Mouse (Mus musculus) spleen, postnatal 4 days (tissue): ENCODE measurements around the gene Igfbp4.

ENCODE experiments used
- DNase-seq, 2 experiments: peaks; one replicate each; pipeline ENCODE4 v3.0.0; 2022; ENCODE audit warnings: low spot score in 2 of 2

Gene Igfbp4

DNA sequence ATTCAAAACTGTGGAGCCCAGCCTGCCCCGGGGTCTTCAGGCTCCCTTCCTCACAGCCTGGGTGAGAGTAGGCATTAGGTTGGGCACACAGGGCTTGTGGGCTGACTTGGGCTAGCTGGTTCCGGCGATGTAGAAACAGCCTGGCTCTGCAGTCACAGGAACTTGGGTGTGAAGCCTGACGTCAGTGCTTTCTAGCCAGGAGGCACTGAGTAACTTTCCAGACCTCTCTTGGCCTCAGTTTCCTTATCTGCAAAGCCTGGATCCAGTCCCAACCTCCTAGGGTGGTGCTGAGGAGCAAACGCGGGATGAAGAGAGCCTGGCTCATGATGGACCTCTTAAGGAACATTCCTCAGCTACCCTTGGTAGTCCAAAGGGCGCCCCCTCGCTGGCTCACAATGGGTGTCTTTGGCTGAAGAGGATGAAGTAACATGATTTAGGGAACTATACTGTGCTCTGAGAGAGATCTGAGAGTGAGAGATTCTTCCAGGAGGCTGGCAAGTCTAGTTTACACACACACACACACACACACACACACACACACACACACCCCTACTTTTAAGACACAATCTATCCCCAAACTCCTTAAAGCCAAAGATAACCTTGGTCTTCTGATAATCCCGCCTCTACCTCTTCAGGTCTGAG, 40.0 kb downstream of the Igfbp4 start:
- no peak for DNase-seq

DNA sequence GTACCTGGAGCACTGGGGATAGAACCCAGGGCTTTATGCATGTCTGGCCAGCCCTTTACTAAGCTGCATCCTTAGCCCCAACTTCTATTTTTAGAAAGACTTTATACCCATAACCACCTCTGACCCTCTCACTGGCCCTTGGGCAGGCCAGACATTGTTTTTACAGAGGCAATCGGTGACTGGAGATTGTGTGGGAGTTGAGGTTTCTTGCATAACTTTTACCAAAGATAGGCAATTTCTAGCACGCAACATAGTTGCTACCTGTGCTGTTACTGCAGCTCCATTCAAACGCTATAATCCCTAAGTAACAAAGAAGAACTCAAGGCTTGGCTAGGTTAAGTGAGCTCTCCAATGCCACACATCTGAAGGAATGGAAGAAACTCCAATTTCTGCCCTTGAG, 40.5 kb downstream of the Igfbp4 start:
- DNase-seq, result no peak

DNA sequence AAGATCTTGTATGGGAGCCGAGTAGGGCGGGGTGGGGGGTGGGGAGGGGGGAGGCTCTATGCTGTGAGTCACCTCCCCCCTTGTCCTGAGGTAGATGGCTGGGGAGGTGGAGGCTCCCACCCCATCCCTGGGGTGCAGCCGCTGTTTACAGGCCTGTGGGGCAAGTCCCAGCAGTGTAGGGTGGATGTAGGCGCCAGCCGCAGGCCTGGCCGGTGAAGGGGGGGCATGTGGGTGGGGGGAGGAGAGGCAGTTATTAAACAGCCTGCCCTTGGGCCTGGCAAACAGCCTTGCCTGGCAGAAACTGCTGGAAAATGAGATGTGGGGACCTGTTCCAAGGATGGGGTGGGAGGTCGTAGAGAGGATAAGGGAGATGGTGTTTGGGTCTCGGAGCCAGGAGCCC, 41.1 kb downstream of the Igfbp4 start:
- DNase-seq, result no peak

DNA sequence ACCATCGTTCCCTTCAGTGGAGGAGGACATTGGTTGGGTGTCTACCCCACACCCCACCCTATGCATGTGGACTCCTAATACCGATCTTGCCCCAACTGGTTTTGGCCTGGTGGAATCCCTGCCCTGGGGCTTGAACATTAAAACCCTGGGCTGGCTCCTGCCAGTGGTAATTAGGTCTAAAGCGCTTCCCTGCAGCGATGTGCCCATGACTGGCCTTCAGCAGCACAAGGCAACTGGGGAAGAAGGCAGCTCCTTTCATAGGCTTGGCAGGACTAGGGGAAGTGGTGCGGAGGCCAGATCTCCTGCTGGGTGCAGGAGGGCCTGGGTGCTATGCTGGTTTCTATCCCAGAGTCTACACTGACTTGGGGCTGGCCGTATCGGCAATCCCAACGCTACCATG, 42.5 kb downstream of the Igfbp4 start:
- no peak for DNase-seq

DNA sequence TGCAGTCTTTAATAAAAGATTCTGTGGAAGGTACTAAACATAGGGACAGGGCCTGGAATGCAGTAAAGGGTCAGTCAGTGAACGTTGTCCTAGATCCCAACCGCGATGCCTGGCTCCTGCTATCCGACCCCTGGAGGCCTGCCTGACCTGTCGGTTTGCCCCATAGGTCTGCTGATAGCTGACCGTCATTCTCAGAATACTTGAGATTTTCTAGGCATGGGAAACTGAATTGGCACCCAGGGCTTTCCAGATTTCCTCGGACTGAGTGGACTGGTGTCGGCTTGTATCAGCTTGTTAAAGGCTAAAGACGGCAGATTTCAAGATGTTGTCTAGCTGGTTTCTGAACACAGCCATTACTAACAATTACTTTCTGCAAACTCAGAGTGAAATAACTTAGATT, 43.3 kb downstream of the Igfbp4 start:
- no peak for DNase-seq

DNA sequence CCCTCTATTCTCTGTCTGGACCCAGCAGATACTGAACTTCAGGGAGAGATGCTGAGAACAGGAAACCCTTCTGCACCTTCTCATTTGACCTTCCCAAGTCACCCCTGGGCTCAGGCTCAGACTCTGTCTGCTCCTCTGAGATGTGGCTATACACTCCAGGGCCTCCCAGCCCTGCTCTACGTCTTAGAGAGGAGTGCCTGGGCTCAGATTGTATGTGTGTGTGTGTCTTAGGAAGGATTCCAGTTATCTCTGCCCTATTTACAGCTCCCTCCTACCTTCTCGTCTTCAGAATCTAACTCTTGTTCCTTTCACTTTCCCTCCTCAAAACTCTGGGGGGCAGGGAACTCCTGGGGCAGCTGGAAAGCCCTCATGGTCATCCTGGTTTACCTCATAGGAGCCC, 47.4 kb downstream of the Igfbp4 start:
- DNase-seq, result no peak

DNA sequence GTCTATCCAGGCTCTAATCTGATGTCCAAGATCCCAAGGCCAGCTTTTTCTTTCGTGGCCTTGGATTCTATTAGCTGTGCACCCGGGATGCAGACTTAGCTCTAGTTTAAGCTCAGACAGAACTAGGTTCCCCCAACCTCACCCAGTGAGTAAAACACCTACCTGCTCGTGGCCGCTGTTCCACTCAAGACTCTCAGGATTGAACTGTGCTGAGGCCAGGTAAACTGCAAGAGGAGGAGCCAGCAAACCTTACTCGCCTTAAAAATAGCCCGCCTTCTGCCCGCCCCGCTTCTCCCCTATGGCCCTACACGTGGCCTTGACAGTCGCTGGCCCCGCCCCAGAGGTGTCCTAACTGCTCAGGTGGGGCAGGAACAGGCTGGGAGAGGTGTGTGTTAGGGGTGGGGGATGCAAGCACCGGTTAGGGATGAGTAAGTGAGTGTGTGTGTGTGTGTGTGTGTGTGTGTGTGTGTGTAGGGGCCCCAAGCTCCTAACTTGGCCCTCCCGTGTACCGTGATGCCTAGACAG, 48.1 kb downstream of the Igfbp4 start, which contains the start of gene Tns4:
Gene Tns4, minus strand, starts transcription at position 230 of the 525 bp plus-strand sequence.
- DNase-seq, result no peak

DNA sequence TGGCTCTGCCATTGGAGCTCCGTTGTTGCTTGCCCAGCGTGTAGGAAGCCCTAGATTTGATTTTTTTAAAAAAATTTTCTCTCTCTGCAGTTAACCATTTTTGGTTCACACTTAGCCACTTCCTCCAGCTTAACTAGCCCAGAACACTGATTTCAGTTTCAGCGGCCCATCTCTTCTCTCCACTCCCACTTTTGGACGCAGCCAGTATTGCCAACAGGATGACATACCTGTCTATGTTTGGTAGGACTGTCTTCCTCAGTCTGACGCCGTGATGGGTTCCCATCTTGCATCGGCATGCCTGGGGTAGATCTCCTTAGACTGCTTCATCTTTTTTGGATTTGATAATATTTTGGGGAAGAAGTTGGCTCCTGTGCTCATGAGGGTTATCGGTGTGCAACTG, 49.3 kb downstream of the Igfbp4 start:
- peak in 1 of 2 experiments; percentile 29 for DNase-seq

DNA sequence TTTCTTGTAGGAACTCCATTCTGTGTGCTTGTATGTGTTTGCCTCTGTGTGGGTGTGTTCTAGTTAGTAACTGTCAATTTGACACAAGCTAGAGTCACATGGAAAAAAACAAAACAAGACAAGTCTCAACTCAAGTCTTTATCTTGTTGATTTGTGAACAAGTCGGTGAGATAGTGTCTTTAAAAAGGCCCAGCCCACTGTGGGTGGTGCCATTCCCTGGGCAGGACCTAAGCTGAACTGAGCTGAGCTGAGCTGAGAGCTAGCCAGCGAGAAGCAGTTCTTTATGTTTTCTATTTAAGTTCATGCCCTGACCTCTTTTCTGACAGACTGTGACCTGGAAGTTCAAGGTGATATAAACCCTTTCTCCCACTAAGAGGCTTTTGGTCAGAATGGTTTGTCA, 50.6 kb downstream of the Igfbp4 start:
- DNase-seq, result no peak

DNA sequence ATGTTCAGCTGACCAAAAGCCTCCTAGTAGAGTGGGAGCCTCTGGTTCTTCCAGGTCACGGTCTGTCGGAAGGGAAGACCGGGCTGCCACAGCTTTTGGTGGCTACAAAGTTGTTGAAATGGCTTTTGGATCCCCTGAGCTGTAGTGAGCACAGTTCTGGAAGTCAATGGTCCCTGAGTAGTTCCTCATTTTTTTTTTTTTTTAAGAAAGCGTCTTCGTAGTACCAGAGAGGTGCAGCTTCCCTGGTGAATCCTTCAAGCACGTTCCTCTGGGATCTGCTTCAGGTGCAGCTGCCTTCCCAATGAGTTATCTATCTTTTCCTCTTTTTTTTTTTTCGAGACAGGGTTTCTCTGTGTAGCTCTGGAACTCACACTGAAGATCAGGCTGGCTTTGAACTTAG, 52.7 kb downstream of the Igfbp4 start:
- DNase-seq, result no peak

DNA sequence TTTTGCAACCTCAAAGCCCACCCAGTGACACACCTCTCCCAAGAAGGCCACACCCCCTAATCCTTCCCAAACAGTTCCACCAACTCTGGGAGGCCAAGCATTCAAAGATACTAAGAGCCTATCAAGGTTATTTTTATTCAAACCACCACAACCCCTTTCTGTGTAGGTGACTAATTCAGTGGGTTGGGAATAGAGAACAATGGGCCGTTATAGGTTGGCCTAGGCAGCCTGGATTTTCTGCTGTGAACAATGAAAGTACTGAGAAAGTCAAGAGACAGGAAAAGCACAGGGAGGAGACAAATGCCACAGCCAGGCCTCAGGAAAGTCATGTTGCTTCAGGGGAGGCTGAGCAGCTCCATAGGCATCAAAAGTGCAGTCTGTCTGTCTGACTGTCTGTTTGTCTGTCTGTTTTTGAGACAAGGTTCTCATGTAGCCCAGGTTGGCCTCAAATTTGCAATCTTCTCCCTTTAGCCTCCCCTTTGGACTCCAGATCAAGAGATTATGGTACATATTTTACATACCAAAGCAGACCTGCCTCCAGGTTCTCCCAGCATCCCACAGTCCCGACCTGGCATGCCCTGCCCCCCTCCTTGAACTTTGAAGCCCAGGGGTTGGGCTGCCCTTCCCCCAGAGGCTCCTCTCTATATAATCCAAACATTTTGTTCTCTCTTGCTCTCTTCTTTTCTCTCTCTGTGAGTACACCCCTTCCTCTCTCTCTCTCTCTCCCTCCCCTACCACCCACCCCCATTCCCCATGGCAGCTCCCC, 54.0 kb downstream of the Igfbp4 start:
- no peak for DNase-seq

DNA sequence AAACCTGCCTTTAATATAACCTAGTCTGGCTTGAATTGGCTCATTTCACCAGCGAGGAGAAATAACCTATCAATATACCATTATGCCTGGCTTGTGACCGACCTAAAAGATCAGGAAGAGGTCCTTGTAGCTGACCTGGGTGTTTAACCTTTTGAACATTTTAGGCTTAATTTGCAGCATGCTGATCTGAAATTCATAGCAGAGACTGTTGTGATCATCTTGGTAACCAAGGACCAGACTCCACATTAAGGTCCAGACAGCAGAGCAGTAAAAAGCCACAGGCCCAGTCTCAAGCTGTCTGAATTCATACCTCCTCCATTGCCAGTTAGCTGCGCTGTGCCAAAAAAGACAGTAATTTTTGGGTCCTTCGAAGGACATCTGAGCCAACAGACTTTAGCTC, 54.7 kb downstream of the Igfbp4 start:
- no peak for DNase-seq

DNA sequence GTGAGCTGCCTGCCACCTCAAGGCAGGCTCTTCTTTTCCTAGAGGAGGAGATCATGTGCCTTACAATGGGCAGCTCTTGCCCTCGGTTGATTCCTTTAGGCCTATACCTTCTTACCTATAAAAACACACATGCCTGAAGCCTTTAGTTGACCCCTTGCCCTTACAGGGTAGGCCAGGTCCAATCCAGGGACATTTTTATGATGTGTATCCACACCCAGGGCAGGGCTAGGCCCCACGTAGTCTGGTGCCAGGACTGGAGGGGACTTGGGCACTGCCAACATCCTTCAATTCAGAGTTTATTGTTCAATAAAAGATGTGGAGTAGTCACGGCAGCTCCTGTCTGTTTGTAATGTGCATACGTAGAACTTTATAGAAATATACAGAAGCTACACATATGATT, 55.4 kb downstream of the Igfbp4 start:
- DNase-seq, result no peak

DNA sequence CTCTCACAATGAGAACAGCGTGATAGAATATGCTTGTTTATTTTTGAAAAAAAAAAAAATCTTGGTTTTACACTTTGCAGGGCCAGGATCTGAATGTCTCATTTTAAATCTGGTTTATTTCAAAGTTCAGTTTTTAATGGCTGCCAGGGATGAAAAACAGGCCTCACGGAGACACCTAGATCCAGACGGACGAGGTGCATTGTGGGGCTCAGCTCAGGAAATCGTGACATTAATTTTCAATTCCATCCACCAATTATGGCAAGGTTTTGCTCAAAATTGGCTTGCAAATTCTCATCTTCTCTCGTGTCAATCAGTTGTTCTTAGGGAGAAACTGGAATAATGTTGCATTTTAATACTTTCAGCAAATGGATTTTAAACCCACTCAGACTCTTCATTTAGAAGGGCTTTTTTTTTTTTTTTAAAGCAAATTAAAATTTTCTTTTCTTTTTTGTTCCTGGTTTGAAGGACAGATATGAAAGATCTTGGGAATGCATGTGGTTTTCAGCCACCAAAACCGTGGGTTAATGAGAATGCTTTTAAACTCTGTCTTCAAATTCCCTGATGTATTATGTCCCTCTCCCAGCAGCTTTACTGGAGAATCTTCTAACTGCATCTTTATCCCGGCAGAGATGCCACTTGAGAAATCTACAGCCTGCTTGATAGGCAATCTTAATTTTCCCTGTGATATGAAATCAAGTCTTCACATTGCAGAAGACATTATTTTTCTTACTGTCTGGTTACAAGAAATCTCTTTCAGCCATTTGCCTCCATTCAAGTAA, 56.1 kb downstream of the Igfbp4 start:
- no peak for DNase-seq

DNA sequence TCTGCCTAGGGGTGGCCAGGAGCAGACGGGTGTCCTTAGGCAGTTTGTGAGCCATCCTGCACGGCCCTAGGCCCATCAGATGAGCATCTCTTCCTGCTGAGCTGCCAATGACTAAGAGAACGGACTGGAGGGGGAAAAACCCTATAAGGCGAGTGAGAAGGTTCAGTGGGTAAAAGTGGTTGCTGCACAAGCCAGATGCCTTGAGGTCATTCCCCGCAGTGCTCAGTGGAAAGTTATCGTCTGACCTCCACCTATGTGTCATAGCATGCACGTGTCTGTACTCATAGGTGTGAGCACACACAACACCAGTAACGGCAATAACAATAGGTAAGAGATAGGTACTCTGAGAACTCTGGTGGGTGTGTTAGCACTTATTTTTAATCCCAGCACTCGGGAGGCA, 57.9 kb downstream of the Igfbp4 start:
- no peak for DNase-seq

DNA sequence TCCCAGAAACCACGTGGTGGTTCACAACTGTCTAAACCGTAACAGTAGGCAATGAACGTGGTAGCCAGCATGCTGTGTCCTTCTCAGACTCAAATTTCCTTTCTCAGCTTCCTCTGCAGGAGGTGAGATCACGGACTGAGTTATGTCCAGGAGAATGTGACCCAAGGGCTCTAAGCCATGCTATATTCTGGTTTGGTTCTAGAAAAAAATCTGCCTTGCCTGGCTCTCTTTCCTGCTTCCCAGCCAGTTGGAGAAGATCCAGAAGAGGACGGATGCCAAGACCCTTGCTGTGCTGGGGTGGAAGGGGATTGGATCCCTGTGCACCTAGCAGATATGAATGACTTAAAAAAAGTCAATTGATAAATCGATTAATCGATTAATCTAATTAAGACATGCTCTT, 58.5 kb downstream of the Igfbp4 start:
- DNase-seq, result no peak

DNA sequence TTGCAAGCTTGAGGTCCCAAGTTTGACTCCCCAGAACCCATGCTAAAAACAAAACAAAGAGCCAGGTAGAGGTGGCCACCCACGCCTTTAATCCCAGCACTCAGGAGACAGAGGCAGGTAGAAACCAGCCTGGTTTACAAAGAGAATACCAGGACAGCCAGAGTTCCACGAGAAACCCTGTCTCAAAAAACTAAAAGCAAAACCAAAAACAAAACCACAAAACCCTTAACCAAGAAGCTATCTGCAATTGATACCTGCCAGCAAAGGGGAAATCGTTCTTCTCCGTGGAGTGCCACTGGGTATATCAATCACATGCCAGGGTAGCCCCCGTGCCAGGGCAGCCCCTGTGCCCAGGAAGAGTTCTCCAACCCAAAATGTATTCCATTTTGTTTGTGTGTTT, 59.2 kb downstream of the Igfbp4 start:
- no peak for DNase-seq

DNA sequence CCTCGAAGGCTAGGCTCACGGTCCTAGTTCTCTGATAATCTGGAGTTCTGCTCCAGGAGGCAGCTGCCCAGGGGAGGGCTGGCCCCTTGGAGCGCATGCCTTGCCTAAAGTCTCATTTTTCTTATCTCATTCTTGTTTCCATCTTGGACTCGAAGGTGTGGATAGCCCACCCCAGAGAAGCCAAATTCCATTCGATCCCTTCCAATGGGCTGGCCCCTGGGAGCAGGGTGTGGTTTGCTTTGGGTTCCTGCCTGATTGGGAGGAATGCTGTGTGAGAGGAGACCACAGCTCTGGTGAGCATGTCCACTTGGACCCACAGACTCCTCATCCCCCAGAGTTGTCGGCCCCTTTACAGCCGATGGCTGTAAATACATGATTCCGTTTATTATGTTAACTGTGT, 60.6 kb downstream of the Igfbp4 start:
- DNase-seq, result no peak

DNA sequence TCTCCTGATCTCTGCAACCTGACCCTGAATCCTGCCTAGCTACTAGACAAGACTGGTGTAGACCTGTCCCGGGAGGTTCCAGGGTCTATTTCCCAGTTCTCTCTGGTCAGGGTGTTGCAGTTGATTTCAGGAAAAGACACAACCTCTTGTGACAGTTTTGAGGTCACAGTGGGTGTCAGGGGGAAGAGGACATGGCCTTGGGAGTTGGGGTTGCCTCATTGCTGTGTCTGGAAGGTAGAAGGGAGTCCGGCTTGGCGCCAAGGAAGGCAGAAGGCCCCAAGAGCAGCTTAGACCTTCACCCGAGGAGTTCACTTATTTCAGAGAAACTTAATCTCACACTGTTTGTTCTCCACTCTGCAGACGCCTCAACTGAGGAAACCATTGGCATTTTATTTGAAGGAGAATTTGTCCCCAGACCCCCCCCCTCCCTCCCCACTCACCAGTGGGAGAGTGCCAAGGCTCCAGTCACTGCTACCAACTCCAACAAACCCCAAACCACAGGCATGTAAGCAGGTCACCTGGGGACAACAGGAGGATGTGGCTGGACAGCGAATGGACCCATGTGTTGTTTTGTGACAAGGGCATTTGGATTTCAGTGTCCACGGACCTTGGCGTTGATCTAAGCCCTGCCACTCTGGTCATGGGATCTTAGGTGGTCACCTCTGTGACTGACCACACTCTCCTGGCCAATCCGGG, 61.7 kb downstream of the Igfbp4 start:
- DNase-seq, result no peak
